Mouse (Mus musculus): Measurements from ENCODE around the gene Rpp21.

- TF ChIP-seq CTCF (IDR thresholded peaks at IDR 0.05; ENCODE audit: control insufficient read depth, insufficient read depth, insufficient read length), result no peak
- no peak for TF ChIP-seq MYOG (IDR thresholded peaks at IDR 0.05; ENCODE audit: control insufficient read depth, extremely low read depth, insufficient read length)
- TF ChIP-seq MYOD1 (IDR thresholded peaks at IDR 0.05; ENCODE audit: control insufficient read depth, insufficient read length, low read depth), result no peak
- TF ChIP-seq MAX (IDR thresholded peaks at IDR 0.05), result no peak
- TF ChIP-seq USF1 (IDR thresholded peaks at IDR 0.05; ENCODE audit: low read depth), result no peak
- TF ChIP-seq CEBPB (IDR thresholded peaks at IDR 0.05; ENCODE audit: low read depth), result no peak
These were observed 15.9 kb upstream of the Rpp21 start for GRCm38 (mm10) chr17:36273796-36274195.

Measured in C2C12 (cell line).